Mouse (Mus musculus) kidney, embryonic 16.5 days (tissue): ENCODE results near the gene Zfp420. TPM values are rescaled to one million over a fixed set of nuclear protein-coding genes. Genes with fewer than 3 reads are reported as not detected.

ENCODE experiments used
- ATAC-seq: fragments of 200-750 bp; cut with Nextera tagmentation; 2 replicates; pipeline ENCODE4 v1.8.0; 2017; ENCODE audit warnings: moderate TSS enrichment; ENCODE audit not compliant: low FRiP score, low TSS enrichment
- H3K27ac ChIP-seq: fragments of 300-500 bp; sonication (generic); 2 replicates; pipeline ENCODE4 v1.5.1; 2014; ENCODE audit warnings: low read length
- H3K27me3 ChIP-seq: fragments of 300-500 bp; sonication (generic); 2 replicates; pipeline ENCODE4 v1.6.1; 2014; ENCODE audit warnings: low read length, control low read depth, mixed read lengths; ENCODE audit not compliant: insufficient read depth
- H3K36me3 ChIP-seq: fragments of 300-500 bp; sonication (generic); 2 replicates; pipeline ENCODE4 v1.6.1; 2014; ENCODE audit warnings: low read length, control low read depth, mixed read lengths; ENCODE audit not compliant: insufficient read depth
- H3K4me1 ChIP-seq: fragments of 300-500 bp; sonication (generic); 2 replicates; pipeline ENCODE4 v1.6.1; 2014; ENCODE audit warnings: low read length, control low read depth, mixed read lengths; ENCODE audit not compliant: insufficient read depth
- H3K4me2 ChIP-seq: fragments of 300-500 bp; sonication (generic); replicated peaks from 2 replicates; pipeline ENCODE4 v1.6.1; 2014; ENCODE audit warnings: low read depth, low read length
- H3K4me3 ChIP-seq: fragments of 300-500 bp; sonication (generic); 2 replicates; pipeline ENCODE4 v1.5.1; 2014; ENCODE audit warnings: mild to moderate bottlenecking, low read length
- H3K9ac ChIP-seq: fragments of 300-500 bp; sonication (generic); replicated peaks from 2 replicates; pipeline ENCODE4 v1.6.1; 2014; ENCODE audit warnings: low read length
- H3K9me3 ChIP-seq: fragments of 300-500 bp; sonication (generic); 2 replicates; pipeline ENCODE4 v1.6.1; 2016; ENCODE audit warnings: low read length, control low read depth
- WGBS: fragments of 180-500 bp; shearing (Covaris S2); extraction: QIAGEN DNeasy Blood & Tissue Kit; methylation state at CpG from one replicate; pipeline ENCODE4 v1.1.7; 2014; 5-methylcytosine and 5-hydroxymethylcytosine counted together
- polyA plus RNA-seq: library from polyadenylated mRNA; unstranded; fragments of >200 nt; fragmentation: Nextera tagmentation; extraction: Ambion mirVana; gene quantifications from 2 replicates; pipeline ENCODE4 v1.2.1, GENCODE M21; 2015

Gene Zfp420
- polyA plus RNA-seq, 1 experiment from 2014 or later = 8.0 TPM

DNA sequence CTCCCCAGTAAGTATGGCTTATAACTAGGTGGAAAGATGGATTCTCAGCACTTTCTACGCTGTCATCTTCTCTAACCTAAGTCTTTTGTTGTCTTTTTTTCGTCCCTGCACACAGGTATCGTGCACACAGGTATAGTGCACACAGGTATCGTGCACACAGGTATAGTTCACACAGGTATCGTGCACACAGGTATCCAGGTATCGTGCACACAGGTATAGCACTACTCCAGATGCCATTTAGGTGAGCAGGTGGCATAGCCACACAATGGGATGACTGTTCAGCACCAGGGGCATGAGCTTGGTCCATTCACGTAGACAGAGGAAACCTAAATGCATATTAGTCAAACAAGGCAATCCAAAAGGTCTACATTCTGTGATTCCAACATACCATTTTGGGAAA, 30.7 kb downstream of the Zfp420 start:
- H3K4me1 ChIP-seq = no peaks in the 10 kb centered on the region
- H3K27me3 ChIP-seq = no peaks in the 10 kb centered on the region
- H3K36me3 ChIP-seq = peaks cover 51% of the 10 kb centered on the region
- H3K9ac ChIP-seq = no peak overlapping the region
- no peak overlapping the region for H3K4me2 ChIP-seq
- peaks cover 85% of the 10 kb centered on the region for H3K9me3 ChIP-seq
- H3K27ac ChIP-seq = no peak overlapping the region
- no peak overlapping the region for H3K4me3 ChIP-seq
- no peak for ATAC-seq
- 95% methylated on average over 7 of the region's 7 CpGs for WGBS

DNA sequence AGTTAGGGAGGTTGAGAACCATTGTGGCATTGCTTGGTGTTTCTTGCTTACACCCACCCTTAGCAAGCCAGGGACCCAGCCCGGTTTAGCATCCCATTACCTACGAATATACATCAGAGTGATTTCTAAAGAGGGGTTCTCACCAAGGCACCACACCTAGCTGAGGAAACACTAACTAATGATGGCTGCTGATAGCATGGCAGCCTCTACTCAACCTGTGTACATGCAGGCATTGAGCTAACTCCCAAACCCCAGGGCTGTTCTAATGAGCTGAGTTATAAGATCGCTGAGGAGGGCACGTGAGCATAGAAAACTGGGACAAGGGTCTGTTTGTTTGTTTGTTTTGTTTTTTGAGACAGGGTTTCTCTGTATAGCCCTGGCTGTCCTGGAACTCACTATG, 33.0 kb downstream of the Zfp420 start:
- no peaks in the 10 kb centered on the region for H3K27me3 ChIP-seq
- WGBS = 94% methylated on average over 4 of the region's 4 CpGs
- ATAC-seq = no peak
- H3K9ac ChIP-seq = no peak overlapping the region
- peaks cover 72% of the 10 kb centered on the region for H3K36me3 ChIP-seq
- H3K27ac ChIP-seq = no peak overlapping the region
- H3K4me3 ChIP-seq = no peak overlapping the region
- no peaks in the 10 kb centered on the region for H3K4me1 ChIP-seq
- no peak overlapping the region for H3K4me2 ChIP-seq
- peaks cover 69% of the 10 kb centered on the region for H3K9me3 ChIP-seq

DNA sequence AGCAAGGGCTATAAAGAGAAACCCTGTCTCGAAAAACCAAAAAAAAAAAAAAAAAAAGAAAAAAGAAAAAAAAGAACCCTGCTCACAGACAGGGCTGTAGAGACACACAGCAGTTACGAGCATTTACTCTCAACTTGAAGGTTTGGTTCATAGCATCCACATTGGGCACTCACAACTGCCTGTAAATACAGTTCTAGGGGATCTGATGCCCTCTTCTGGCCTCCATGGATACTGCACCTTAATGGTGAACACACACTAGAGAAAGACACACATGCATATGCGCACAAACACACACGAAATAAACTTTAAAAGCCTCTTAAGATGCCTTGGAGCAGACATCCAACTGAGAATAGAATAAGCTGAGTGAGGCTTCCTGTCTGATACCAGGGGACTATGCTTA, 38.6 kb downstream of the Zfp420 start:
- Histone ChIP-seq H3K36me3 (peaks cover 74% of the 10 kb centered on the region), H3K27me3 (no peaks in the 10 kb centered on the region), H3K9me3 (peaks cover 32% of the 10 kb centered on the region), H3K4me2 (no peak overlapping the region), H3K27ac (no peak overlapping the region), H3K4me3 (no peak overlapping the region), H3K9ac (no peak overlapping the region), H3K4me1 (no peaks in the 10 kb centered on the region)
- 92% methylated on average over 4 of the region's 4 CpGs for WGBS
- no peak for ATAC-seq

DNA sequence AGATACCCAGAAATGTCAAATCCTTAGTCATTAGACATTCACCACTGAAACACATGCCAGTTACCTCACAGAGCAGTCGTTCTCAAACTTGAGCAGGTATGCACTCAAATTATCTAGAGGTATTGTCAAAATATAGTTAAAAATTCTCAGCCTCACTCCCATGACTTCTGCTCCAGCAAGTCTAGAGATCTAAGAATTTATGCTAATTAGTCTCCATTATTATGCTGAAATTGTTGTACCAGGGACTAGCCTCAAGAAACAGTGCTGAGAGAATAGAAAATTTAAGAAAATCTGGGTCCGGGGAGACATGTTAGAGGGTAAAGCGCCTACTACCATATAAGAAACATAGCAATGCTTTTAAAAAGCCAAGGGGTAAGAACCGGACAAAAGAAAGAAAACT, 44.3 kb downstream of the Zfp420 start:
- no peak for ATAC-seq
- WGBS = 96% methylated on average over 4 of the region's 4 CpGs

DNA sequence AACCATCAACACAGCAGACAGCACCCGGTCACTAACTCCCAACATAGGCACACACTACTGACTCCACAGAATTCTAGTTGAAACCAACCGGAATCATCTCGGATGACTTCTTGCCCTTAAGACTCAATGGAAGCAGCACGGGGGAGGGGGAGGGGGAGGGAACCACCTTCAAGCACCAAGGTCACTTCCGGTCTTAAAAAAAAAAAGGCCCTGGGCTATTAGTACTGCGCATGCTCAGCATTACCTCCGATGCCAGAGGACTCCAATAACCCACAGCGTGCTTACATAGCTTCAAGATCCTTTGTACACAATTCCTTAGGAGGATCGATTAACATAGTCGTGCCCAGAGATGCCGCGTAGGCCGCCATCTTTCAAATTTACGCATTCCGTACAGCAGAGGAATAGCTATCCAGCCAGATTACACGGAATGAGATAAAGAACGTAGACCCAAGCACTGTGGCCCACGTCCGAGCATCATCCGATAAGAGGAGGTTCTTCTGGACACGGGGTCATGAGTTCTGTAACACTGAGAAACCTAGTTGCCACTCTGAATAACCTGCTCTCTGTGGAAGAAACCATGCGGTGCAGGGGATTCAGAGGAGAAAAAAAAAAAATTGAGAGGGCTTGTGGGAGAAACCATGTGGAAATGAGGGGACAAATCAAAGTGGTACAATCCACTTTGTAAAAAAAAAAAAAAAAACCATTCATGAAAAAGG, 46.3 kb downstream of the Zfp420 start, which contains the start of gene Zfp27:
Gene Zfp27 (minus strand): TSS at position 607 of the 716 bp plus-strand sequence.
- under 1% methylated on average over 22 of the region's 22 CpGs for WGBS
- Histone ChIP-seq H3K27ac (peak within 1 kb of the TSS; percentile 99), H3K4me3 (peak within 1 kb of the TSS; percentile 69), H3K27me3 (no peaks in the 10 kb centered on the region), H3K36me3 (peaks cover 16% of the 10 kb centered on the region), H3K4me2 (peak within 1 kb of the TSS; percentile 69), H3K9me3 (no peaks in the 10 kb centered on the region), H3K9ac (peak within 1 kb of the TSS; percentile 78), H3K4me1 (peaks cover 21% of the 10 kb centered on the region)
- peak; percentile 76 for ATAC-seq

More for the DNA sequence above, 44.3 kb downstream of the Zfp420 start:
- H3K4me2 ChIP-seq = no peak overlapping the region
- H3K4me3 ChIP-seq = no peak overlapping the region
- H3K9me3 ChIP-seq = no peaks in the 10 kb centered on the region
- H3K4me1 ChIP-seq = peaks cover 8% of the 10 kb centered on the region
- H3K9ac ChIP-seq = no peak overlapping the region
- H3K36me3 ChIP-seq = peaks cover 23% of the 10 kb centered on the region
- H3K27me3 ChIP-seq = no peaks in the 10 kb centered on the region
- no peak overlapping the region for H3K27ac ChIP-seq

DNA sequence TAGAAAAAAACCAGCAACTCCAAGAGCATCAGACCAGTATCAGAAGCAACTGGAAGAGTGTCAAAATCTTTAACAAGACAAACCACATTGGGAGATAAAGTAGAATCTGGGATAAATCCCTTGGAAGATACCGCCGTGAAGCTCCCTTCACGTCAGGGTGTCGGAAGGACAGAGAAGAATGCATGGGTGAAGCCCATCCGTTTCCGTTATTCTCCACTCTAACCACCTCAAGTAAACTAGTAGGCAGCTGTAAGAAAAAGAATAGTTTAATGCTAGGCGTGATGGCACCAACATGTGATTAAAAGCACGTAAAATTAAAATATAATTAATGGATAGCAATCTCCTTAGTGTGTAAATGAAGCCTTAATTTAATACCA, 46.9 kb downstream of the Zfp420 start:
- H3K9ac ChIP-seq = peak overlapping the region; percentile 78
- peak overlapping the region; percentile 99 for H3K27ac ChIP-seq
- H3K36me3 ChIP-seq = peaks cover 15% of the 10 kb centered on the region
- H3K27me3 ChIP-seq = no peaks in the 10 kb centered on the region
- ATAC-seq = no peak
- peak overlapping the region; percentile 69 for H3K4me2 ChIP-seq
- peak overlapping the region; percentile 69 for H3K4me3 ChIP-seq
- WGBS = 24% methylated on average over 8 of the region's 8 CpGs
- H3K4me1 ChIP-seq = peaks cover 21% of the 10 kb centered on the region
- H3K9me3 ChIP-seq = no peaks in the 10 kb centered on the region

DNA sequence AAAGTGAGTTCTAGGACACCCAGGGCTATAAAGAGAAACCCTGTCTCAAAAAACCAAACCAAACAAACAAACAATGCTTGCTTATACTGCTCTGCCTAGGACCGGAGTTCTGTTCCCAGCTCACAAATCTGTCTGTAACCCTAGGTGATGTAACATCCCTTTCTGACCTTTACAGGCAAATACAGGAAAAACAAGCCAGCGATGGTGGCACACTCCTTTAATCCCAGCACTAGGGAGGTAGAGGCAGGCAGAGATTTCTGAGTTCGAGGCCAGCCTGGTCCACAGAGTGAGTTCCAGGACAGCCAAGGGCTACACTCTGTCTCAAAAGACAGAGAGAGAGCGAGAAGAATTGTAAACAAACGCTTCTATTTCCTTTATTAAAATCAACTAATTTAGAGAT, 47.4 kb downstream of the Zfp420 start:
- Histone ChIP-seq H3K27me3 (no peaks in the 10 kb centered on the region), H3K9ac (no peak overlapping the region), H3K4me1 (peaks cover 21% of the 10 kb centered on the region), H3K4me3 (no peak overlapping the region), H3K4me2 (peak overlapping the region; percentile 69; the same call in 1 of the 2 replicates), H3K27ac (no peak overlapping the region), H3K9me3 (no peaks in the 10 kb centered on the region), H3K36me3 (peaks cover 18% of the 10 kb centered on the region)
- 92% methylated on average over 5 of the region's 5 CpGs for WGBS
- no peak for ATAC-seq

DNA sequence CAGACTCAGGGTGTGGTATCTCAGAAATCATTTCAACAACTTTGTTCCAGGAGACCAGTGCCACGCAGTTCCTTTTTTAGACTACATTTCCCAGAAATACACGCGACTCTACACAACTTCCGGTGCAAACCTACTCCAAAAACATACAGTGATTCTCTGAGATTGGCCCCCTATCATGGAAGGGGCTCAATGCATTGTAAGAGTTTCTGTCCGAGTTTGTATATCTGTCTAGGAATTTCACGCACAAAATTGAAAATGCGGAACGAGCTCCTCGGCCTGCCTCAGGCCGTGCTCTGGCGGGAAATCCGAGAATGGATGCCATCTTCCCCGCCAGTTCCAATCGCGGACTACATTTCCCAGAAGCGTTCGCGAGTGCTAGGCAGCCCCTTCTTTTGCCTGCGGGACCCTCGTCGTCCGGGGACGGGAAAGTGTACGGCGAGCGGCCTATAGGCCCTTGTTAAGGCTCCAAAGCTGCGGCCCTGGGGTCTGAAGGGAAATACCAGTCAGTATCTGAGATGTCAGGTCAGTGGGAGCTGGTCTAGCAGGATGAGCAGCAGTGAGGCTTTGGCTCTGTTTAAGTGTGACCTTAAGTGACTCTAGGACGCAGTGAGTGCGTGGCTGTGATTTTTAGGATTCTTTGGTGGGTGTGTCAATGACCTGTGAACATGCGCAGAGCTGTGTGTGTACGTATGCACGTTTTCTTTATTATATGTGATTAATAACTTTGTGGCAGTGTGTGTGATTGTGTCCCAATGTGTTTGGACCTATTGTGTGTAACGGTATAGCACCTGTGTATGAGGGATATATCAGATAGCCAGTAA, 48.6 kb downstream of the Zfp420 start, which contains the start of gene Zfp383:
Gene Zfp383 (plus strand): TSS at position 94 of the 821 bp plus-strand sequence.
- peak; percentile 88 for ATAC-seq
- Histone ChIP-seq H3K27me3 (no peaks in the 10 kb centered on the region), H3K9me3 (no peaks in the 10 kb centered on the region), H3K4me3 (peak within 1 kb of the TSS; percentile 90), H3K27ac (peak within 1 kb of the TSS; percentile 91), H3K4me1 (peaks cover 21% of the 10 kb centered on the region), H3K9ac (peak within 1 kb of the TSS; percentile 89), H3K4me2 (peak within 1 kb of the TSS; percentile 70), H3K36me3 (peaks cover 28% of the 10 kb centered on the region)
- WGBS = under 1% methylated on average over 33 of the region's 33 CpGs

DNA sequence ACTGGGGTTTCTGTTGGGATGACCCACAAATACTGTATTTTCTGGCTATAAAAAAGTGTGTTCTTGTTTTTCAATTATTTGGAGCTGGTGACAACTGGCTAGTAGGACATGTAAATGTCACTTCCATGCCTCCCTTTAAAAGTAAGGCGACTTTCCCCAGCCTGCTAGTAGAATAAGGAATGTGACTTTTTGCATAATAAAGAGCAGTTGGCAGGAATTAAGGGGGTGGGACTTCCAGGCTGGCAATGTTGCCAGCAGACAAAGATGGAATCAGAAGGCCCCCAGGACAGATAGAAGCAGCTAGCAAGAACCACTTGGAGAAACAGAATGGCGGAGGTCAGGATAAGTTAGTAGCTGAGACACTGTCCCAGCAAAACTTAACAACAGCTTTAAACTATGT, 50.5 kb downstream of the Zfp420 start:
- no peak for ATAC-seq
- Histone ChIP-seq H3K27me3 (no peaks in the 10 kb centered on the region), H3K4me2 (no peak overlapping the region), H3K9ac (no peak overlapping the region), H3K36me3 (peaks cover 43% of the 10 kb centered on the region), H3K4me1 (peaks cover 21% of the 10 kb centered on the region), H3K9me3 (no peaks in the 10 kb centered on the region), H3K4me3 (no peak overlapping the region), H3K27ac (no peak overlapping the region)
- WGBS = 77% methylated on average over 2 of the region's 2 CpGs

DNA sequence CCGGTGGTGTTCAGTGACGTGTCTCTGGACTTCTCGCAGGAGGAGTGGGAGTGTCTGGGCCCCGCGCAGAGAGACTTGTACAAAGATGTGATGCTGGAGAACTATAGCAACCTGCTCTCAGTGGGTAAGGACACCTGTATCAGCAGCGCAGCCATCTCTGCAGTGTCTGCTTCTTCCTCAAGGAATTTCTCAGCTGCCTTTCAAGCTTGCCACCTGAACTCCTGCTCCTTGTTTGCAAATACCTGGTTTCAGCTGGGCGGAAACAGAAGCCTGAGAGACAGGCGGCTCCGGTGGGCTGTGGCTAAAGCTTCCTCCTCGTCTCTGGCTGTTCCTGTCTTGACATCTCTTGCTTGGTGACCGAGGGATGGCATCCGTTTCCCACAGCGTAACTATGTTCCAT, 52.4 kb downstream of the Zfp420 start:
- ATAC-seq = no peak
- no peaks in the 10 kb centered on the region for H3K9me3 ChIP-seq
- no peak overlapping the region for H3K9ac ChIP-seq
- H3K27ac ChIP-seq = no peak overlapping the region
- H3K4me1 ChIP-seq = peaks cover 16% of the 10 kb centered on the region
- peaks cover 53% of the 10 kb centered on the region for H3K36me3 ChIP-seq
- WGBS = 92% methylated on average over 13 of the region's 13 CpGs
- H3K4me3 ChIP-seq = no peak overlapping the region
- no peak overlapping the region for H3K4me2 ChIP-seq
- H3K27me3 ChIP-seq = no peaks in the 10 kb centered on the region
